Mouse (Mus musculus) spleen, adult 2 months (tissue): Measurements from ENCODE around the gene Zfp354b. TPM values are rescaled to one million over a fixed set of nuclear protein-coding genes. Genes with fewer than 3 reads are reported as not detected.

Source experiments
- DNase-seq, 2 experiments: peaks; one replicate each; pipeline versions ENCODE4 v3.0.0 to v3.0.0-alpha.2; 2012 to 2021; ENCODE audit warnings: low spot score in 2 of 2, low read depth in 1 of 2
- H3K27ac ChIP-seq: fragments of 200-500 bp; 2 replicates; pipeline ENCODE4 v1.5.1; 2012; ENCODE audit warnings: low read length, inconsistent platforms; ENCODE audit not compliant: insufficient read depth
- H3K27me3 ChIP-seq: fragments of 200-500 bp; 2 replicates; pipeline ENCODE4 v1.6.1; 2012; ENCODE audit warnings: mild to moderate bottlenecking, moderate library complexity, low read length, inconsistent platforms; ENCODE audit not compliant: control insufficient read depth, insufficient read depth
- H3K36me3 ChIP-seq: fragments of 200-500 bp; 2 replicates; pipeline ENCODE4 v1.6.1; 2012; ENCODE audit warnings: mild to moderate bottlenecking, low read length, inconsistent platforms; ENCODE audit not compliant: control insufficient read depth, insufficient read depth
- H3K4me1 ChIP-seq: fragments of 200-500 bp; 2 replicates; pipeline ENCODE4 v1.6.1; 2011; ENCODE audit warnings: inconsistent platforms; ENCODE audit not compliant: control insufficient read depth, insufficient read depth, insufficient read length
- H3K4me3 ChIP-seq: fragments of 200-500 bp; 2 replicates; pipeline ENCODE4 v1.5.1; 2011; ENCODE audit warnings: mild to moderate bottlenecking, inconsistent platforms; ENCODE audit not compliant: insufficient read depth, insufficient read length; ENCODE audit errors: extremely low read depth
- CTCF ChIP-seq: fragments of 200-500 bp; IDR thresholded peaks from 2 replicates; pipeline ENCODE4 v1.5.1; 2011; ENCODE audit warnings: mild to moderate bottlenecking, inconsistent platforms; ENCODE audit not compliant: insufficient read depth, insufficient read length, insufficient replicate concordance; ENCODE audit errors: extremely low read depth
- POLR2A ChIP-seq: fragments of 200-500 bp; IDR thresholded peaks from 2 replicates; pipeline ENCODE4 v1.6.1; 2011; ENCODE audit warnings: low read depth, low read length, inconsistent platforms
- WGBS: fragments of 180-500 bp; shearing (Covaris S2); methylation state at CpG from one replicate; pipeline ENCODE4 v1.1.7; 2018; 5-methylcytosine and 5-hydroxymethylcytosine counted together
- polyA plus RNA-seq: library from polyadenylated mRNA; depleted of rRNA; stranded (reverse); fragments of >200 nt; gene quantifications from 2 replicates; pipeline ENCODE4 v1.2.3, GENCODE M21; 2012

Gene Zfp354b
- polyA plus RNA-seq, 1 experiment = not detected

- TF ChIP-seq CTCF = no peak
- H3K27me3 ChIP-seq = no peaks in the 10 kb centered on the region
- no peaks in the 10 kb centered on the region for H3K36me3 ChIP-seq
- no peak overlapping the region for H3K27ac ChIP-seq
- 57% methylated on average over 12 of the region's 12 CpGs for WGBS
- no peak for DNase-seq
- no peak overlapping the region for H3K4me3 ChIP-seq
- no peaks in the 10 kb centered on the region for H3K4me1 ChIP-seq
Observed at GRCm38 (mm10) chr11:50942386-50942785, 11.0 kb upstream of the Zfp354b start.

GRCm38 (mm10) chr11:50939621-50940366, 8.4 kb upstream of the Zfp354b start:
- DNase-seq = no peak
- Histone ChIP-seq H3K27me3 (no peaks in the 10 kb centered on the region), H3K4me3 (no peak overlapping the region), H3K27ac (no peak overlapping the region), H3K4me1 (no peaks in the 10 kb centered on the region), H3K36me3 (no peaks in the 10 kb centered on the region)
- TF ChIP-seq POLR2A (no peak), CTCF (peak; percentile 54; the same call in 1 of the 2 replicates)
- 39% methylated on average over 14 of the region's 14 CpGs for WGBS

- 76% methylated on average over 8 of the region's 8 CpGs for WGBS
- no peak for DNase-seq
Observed at GRCm38 (mm10) chr11:50938435-50938834, 7.0 kb upstream of the Zfp354b start.

GRCm38 (mm10) chr11:50932040-50932439, 607 bp upstream of the Zfp354b start:
- no peaks in the 10 kb centered on the region for H3K27me3 ChIP-seq
- H3K4me1 ChIP-seq = 0 out of 2 replicates have a peak, but pooled peaks cover 3% of the 10 kb centered on the region
- H3K27ac ChIP-seq = no peak overlapping the region
- no peak overlapping the region for H3K4me3 ChIP-seq
- DNase-seq = no peak
- no peaks in the 10 kb centered on the region for H3K36me3 ChIP-seq
- TF ChIP-seq CTCF (no peak), POLR2A (no peak)
- 82% methylated on average over 1 of the region's 1 CpGs for WGBS

More at GRCm38 (mm10) chr11:50938435-50938834, 7.0 kb upstream of the Zfp354b start:
- Histone ChIP-seq H3K27ac (no peak overlapping the region), H3K27me3 (no peaks in the 10 kb centered on the region), H3K36me3 (no peaks in the 10 kb centered on the region), H3K4me3 (no peak overlapping the region), H3K4me1 (no peaks in the 10 kb centered on the region)
- TF ChIP-seq POLR2A = no peak
- TF ChIP-seq CTCF = no peak

- TF ChIP-seq CTCF = no peak
- no peak for TF ChIP-seq POLR2A
- WGBS = 6% methylated on average over 16 of the region's 16 CpGs
- H3K36me3 ChIP-seq = no peaks in the 10 kb centered on the region
- H3K4me3 ChIP-seq = peak overlapping the region; percentile 65
- no peaks in the 10 kb centered on the region for H3K27me3 ChIP-seq
- 0 out of 2 replicates have a peak, but pooled peaks cover 3% of the 10 kb centered on the region for H3K4me1 ChIP-seq
- no peak overlapping the region for H3K27ac ChIP-seq
- no peak for DNase-seq
Observed at GRCm38 (mm10) chr11:50931021-50931420, 412 bp downstream of the Zfp354b start.

- Histone ChIP-seq H3K4me3 (peak overlapping the region; percentile 65), H3K36me3 (no peaks in the 10 kb centered on the region), H3K4me1 (0 out of 2 replicates have a peak, but pooled peaks cover 3% of the 10 kb centered on the region), H3K27ac (no peak overlapping the region), H3K27me3 (no peaks in the 10 kb centered on the region)
- TF ChIP-seq CTCF = no peak
- no peak for TF ChIP-seq POLR2A
- DNase-seq = no peak
- WGBS = 15% methylated on average over 14 of the region's 14 CpGs
Observed at GRCm38 (mm10) chr11:50930469-50931014, 891 bp downstream of the Zfp354b start.

GRCm38 (mm10) chr11:50915671-50916320, 15.6 kb downstream of the Zfp354b start, which contains the start of gene Zfp2:
Zfp2 (minus strand) TSS chr11:50916165.
- no peaks in the 10 kb centered on the region for H3K4me1 ChIP-seq
- no peaks in the 10 kb centered on the region for H3K36me3 ChIP-seq
- peak; percentile 70 to 86 for DNase-seq
- under 1% methylated on average over 47 of the region's 47 CpGs for WGBS
- TF ChIP-seq POLR2A = no peak
- TF ChIP-seq CTCF = 0 out of 2 replicates have a peak, but pooled peaks have one; percentile 44
- no peak within 1 kb of the TSS for H3K27ac ChIP-seq
- H3K4me3 ChIP-seq = peak within 1 kb of the TSS; percentile 79
- H3K27me3 ChIP-seq = no peaks in the 10 kb centered on the region
